Mouse (Mus musculus) kidney, adult 2 months (tissue): ENCODE results near the gene Syt6.

Experiments
- CTCF ChIP-seq: fragments of 200-500 bp; conservative IDR thresholded peaks from 2 replicates; pipeline ENCODE4 v1.5.1; 2011; ENCODE audit warnings: low read depth, mild to moderate bottlenecking, control low read depth, low read length, moderate library complexity, mixed read lengths; ENCODE audit not compliant: insufficient read depth, insufficient read length
- POLR2A ChIP-seq: fragments of 200-500 bp; IDR thresholded peaks from one replicate; pipeline ENCODE4 v1.6.1; 2011; ENCODE audit warnings: low read depth, low read length, control low read depth

- TF ChIP-seq POLR2A (no peak), CTCF (no peak)
Measured at GRCm38 (mm10) chr3:103573791-103574166, 1.3 kb upstream of the Syt6 start.
